Mouse (Mus musculus): Measurements from ENCODE around the gene Olfr143.

The Olfr143 gene

DNA sequence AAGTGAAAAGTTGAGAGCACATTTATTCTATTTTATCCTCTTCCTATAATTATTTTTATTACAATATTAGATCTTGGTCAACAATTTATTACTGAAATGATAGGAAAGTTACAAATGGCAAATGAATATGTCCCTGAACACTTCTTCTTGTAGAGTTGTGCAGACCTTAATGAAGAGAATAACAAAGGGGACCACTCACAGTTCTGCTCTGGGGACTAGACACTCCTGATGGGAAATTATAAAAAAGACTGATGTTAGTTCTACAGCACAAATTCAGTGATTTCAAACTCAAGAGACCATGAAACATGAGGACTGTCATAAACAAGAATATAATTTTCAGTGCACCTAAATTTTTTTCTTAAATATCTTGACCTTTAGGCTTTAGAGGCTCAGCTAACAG, at the start of gene Olfr143:
Gene Olfr143 (plus strand): TSS at position 301 of the 400 bp plus-strand sequence.
- no peak for DNase-seq

DNA sequence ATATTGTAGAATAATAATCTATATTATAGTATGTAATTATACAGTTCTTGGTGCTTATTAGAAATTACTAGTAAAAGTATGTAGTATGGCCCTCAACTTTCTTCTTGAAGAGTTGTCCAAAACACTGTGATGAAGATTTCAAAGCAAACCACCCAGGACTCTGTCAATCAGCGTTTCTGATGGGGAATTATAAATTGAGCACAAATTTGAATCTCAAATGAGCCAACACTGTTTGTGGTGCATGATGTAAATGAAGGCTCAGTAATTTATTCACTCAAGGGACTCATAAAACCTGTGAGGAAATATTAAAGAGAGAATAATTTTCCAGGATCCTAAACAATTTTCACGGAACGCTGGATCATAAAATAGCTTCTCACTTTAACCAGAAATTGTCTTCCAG, 44.5 kb upstream of the Olfr143 start, which contains the start of gene Olfr893:
Gene Olfr893 (plus strand): TSS at position 301 of the 400 bp plus-strand sequence.
- DNase-seq, result no peak

DNA sequence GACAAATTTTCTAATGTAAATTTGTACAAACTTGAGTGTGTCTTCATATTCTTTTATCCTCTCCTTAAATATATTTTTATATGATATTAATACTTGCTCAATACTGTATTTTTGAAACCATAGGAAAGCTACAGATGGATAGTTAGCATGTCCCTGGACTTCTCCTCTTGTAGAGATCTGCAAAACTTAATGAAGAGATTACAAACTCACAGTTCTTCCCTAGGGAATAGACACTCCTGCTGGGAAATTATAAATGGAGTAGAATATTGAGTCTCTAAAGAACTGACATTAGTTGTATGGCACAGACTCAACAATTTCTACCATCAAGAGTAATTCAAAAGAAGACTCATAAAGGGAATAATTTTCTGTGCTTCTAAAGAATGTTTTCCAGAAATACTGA, 34.8 kb upstream of the Olfr143 start, which contains the start of gene Olfr894:
Gene Olfr894 (plus strand): TSS at position 301 of the 400 bp plus-strand sequence.
- no peak for DNase-seq

DNA sequence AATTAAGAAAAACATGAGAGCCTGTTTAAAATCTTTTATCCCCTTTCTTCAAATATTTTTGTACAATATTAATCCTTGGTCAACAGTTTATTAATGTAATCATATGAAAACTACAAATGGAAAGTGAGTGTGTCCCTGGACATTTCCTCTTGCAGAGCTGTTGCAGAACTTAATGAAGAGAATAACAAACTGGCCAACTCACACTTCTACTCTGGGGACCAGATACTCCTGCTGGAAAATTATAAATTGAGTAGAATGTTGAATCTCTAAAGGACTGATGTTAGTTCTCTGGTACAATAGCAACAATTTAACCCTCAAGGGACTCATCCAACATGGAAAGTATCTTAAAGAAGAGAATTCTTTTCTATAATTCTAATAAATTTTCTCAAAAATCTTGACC, 15.0 kb downstream of the Olfr143 start, which contains the start of gene Olfr895:
Gene Olfr895 (plus strand): TSS at position 301 of the 400 bp plus-strand sequence.
- DNase-seq, result no peak

DNA sequence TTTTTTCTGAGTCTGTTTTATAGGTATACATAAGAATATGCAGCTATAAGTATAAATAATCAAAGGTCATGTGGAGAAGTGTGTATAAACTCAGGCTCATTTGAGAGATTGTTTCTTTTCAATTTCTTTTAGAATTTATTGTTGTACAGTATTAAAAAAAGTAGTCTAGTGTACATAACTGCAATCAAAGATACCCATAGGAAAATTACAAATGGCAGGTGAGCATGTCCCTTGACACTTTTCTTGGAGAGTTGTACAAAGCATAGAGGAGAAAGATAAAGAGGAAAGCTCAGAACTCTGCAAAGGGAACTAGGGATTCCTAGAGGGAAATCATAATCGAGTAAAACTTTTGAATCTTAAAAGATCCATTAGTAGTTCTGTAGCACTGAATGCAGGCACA, 38.2 kb downstream of the Olfr143 start, which contains the start of gene Olfr896-ps1:
Gene Olfr896-ps1 (plus strand): TSS at position 301 of the 400 bp plus-strand sequence.
- no peak for DNase-seq

Measured in layer of hippocampus, adult 9-11 months (tissue).